Mouse (Mus musculus) lung, embryonic 14.5 days (tissue): ENCODE measurements around the gene Gp1ba. TPM values are rescaled to one million over a fixed set of nuclear protein-coding genes. Genes with fewer than 3 reads are reported as not detected.
A peak's percentile ranks its signal among the peaks of the same experiment; 100 is the strongest.

Source experiments
- ATAC-seq: fragments of 200-750 bp; cut with Nextera tagmentation; 2 replicates; pipeline ENCODE4 v1.8.0; 2017; ENCODE audit warnings: mild to moderate bottlenecking, moderate TSS enrichment, moderate library complexity; ENCODE audit not compliant: insufficient read depth
- DNase-seq: peaks from one replicate; pipeline ENCODE4 v3.0.0-alpha.2; 2015
- H3K27ac ChIP-seq: fragments of 300-500 bp; sonication (generic); 2 replicates; pipeline ENCODE4 v1.5.1; 2014; ENCODE audit warnings: low read depth, mild to moderate bottlenecking, moderate library complexity
- H3K27me3 ChIP-seq: fragments of 300-500 bp; sonication (generic); 2 replicates; pipeline ENCODE4 v1.6.1; 2014; ENCODE audit warnings: low read length, control low read depth; ENCODE audit not compliant: insufficient read depth
- H3K36me3 ChIP-seq: fragments of 300-500 bp; sonication (generic); 2 replicates; pipeline ENCODE4 v1.6.1; 2014; ENCODE audit warnings: control low read depth; ENCODE audit not compliant: insufficient read depth
- H3K4me1 ChIP-seq: fragments of 300-500 bp; sonication (generic); 2 replicates; pipeline ENCODE4 v1.6.1; 2014; ENCODE audit warnings: antibody characterized with exemption, control low read depth; ENCODE audit not compliant: insufficient read depth
- H3K4me2 ChIP-seq: fragments of 300-500 bp; sonication (generic); 2 replicates; pipeline ENCODE4 v1.6.1; 2014; ENCODE audit warnings: mild to moderate bottlenecking
- H3K4me3 ChIP-seq: fragments of 300-500 bp; sonication (generic); 2 replicates; pipeline ENCODE4 v1.5.1; 2014; ENCODE audit warnings: low read depth, low read length
- H3K9ac ChIP-seq: fragments of 300-500 bp; sonication (generic); 2 replicates; pipeline ENCODE4 v1.6.1; 2014
- H3K9me3 ChIP-seq: fragments of 300-500 bp; sonication (generic); 2 replicates; pipeline ENCODE4 v1.6.1; 2016; ENCODE audit warnings: low read depth, low read length, control low read depth
- CTCF ChIP-seq: IDR thresholded peaks from 2 replicates; pipeline ENCODE4 v1.5.1; 2016; ENCODE audit warnings: antibody characterized with exemption, low read depth
- WGBS: fragments of 180-500 bp; shearing (Covaris S2); extraction: QIAGEN DNeasy Blood & Tissue Kit; methylation state at CpG from one replicate; pipeline ENCODE4 v1.1.7; 2014; 5-methylcytosine and 5-hydroxymethylcytosine counted together
- polyA plus RNA-seq: library from polyadenylated mRNA; unstranded; fragments of >200 nt; fragmentation: Nextera tagmentation; extraction: Ambion mirVana; gene quantifications from 2 replicates; pipeline ENCODE4 v1.2.1, GENCODE M21; 2014

Gp1ba gene
- polyA plus RNA-seq, 1 experiment from 2014 or later: 1.1 TPM

- Histone ChIP-seq H3K4me1 (0 out of 2 replicates have a peak, but pooled peaks cover 4% of the 10 kb centered on the region), H3K4me2 (no peak overlapping the region), H3K4me3 (no peak overlapping the region), H3K36me3 (peaks cover 65% of the 10 kb centered on the region), H3K27me3 (no peaks in the 10 kb centered on the region), H3K9me3 (no peaks in the 10 kb centered on the region), H3K9ac (no peak overlapping the region), H3K27ac (no peak overlapping the region)
- ATAC-seq (no peak), DNase-seq (no peak)
- WGBS: 87% methylated on average over 9 of the region's 9 CpGs
- no peak for TF ChIP-seq CTCF
Observed at GRCm38 (mm10) chr11:70664741-70665140, 25.8 kb downstream of the Gp1ba start.

GRCm38 (mm10) chr11:70666687-70667086 lies 27.8 kb downstream of the Gp1ba start:
- no peaks in the 10 kb centered on the region for H3K9me3 ChIP-seq
- ATAC-seq (no peak), DNase-seq (no peak)
- H3K4me3 ChIP-seq: no peak overlapping the region
- H3K36me3 ChIP-seq: peaks cover 57% of the 10 kb centered on the region
- no peak for TF ChIP-seq CTCF
- WGBS: 95% methylated on average over 8 of the region's 8 CpGs
- no peak overlapping the region for H3K9ac ChIP-seq
- no peak overlapping the region for H3K4me2 ChIP-seq
- H3K4me1 ChIP-seq: 0 out of 2 replicates have a peak, but pooled peaks cover 7% of the 10 kb centered on the region
- H3K27ac ChIP-seq: no peak overlapping the region
- no peaks in the 10 kb centered on the region for H3K27me3 ChIP-seq

- no peak for TF ChIP-seq CTCF
- Histone ChIP-seq H3K27ac (peak overlapping the region; percentile 96), H3K4me1 (0 out of 2 replicates have a peak, but pooled peaks cover 7% of the 10 kb centered on the region), H3K27me3 (no peaks in the 10 kb centered on the region), H3K9ac (peak overlapping the region; percentile 58), H3K36me3 (peaks cover 56% of the 10 kb centered on the region), H3K4me2 (peak overlapping the region; percentile 83), H3K4me3 (peak overlapping the region; percentile 53), H3K9me3 (no peaks in the 10 kb centered on the region)
- DNase-seq: no peak
- 59% methylated on average over 14 of the region's 14 CpGs for WGBS
- no peak for ATAC-seq
Observed at GRCm38 (mm10) chr11:70667271-70668150, 28.6 kb downstream of the Gp1ba start.

GRCm38 (mm10) chr11:70668335-70668770 lies 29.4 kb downstream of the Gp1ba start:
- H3K36me3 ChIP-seq: peaks cover 49% of the 10 kb centered on the region
- no peaks in the 10 kb centered on the region for H3K27me3 ChIP-seq

GRCm38 (mm10) chr11:70668771-70669505 lies 30.0 kb downstream of the Gp1ba start, which contains the start of gene Spag7:
Gene Spag7, minus strand, starts transcription at chr11:70669416.
- peak within 1 kb of the TSS; percentile 96 for H3K27ac ChIP-seq
- peak within 1 kb of the TSS; percentile 53 for H3K4me3 ChIP-seq
- H3K36me3 ChIP-seq: peaks cover 49% of the 10 kb centered on the region
- H3K9ac ChIP-seq: peak within 1 kb of the TSS; percentile 58
- DNase-seq (peak; percentile 99), ATAC-seq (peak; percentile 97)
- 0 out of 2 replicates have a peak, but pooled peaks cover 7% of the 10 kb centered on the region for H3K4me1 ChIP-seq
- under 1% methylated on average over 44 of the region's 44 CpGs for WGBS
- no peaks in the 10 kb centered on the region for H3K9me3 ChIP-seq
- peak within 1 kb of the TSS; percentile 83 for H3K4me2 ChIP-seq
- H3K27me3 ChIP-seq: no peaks in the 10 kb centered on the region
- no peak for TF ChIP-seq CTCF

More at GRCm38 (mm10) chr11:70668335-70668770, 29.4 kb downstream of the Gp1ba start:
- peak overlapping the region; percentile 53 for H3K4me3 ChIP-seq
- peak overlapping the region; percentile 83 for H3K4me2 ChIP-seq
- H3K4me1 ChIP-seq: 0 out of 2 replicates have a peak, but pooled peaks cover 7% of the 10 kb centered on the region
- peak overlapping the region; percentile 96 for H3K27ac ChIP-seq
- WGBS: under 1% methylated on average over 15 of the region's 15 CpGs
- H3K9me3 ChIP-seq: no peaks in the 10 kb centered on the region
- DNase-seq (no peak), ATAC-seq (peak; percentile 59)
- TF ChIP-seq CTCF: no peak
- H3K9ac ChIP-seq: peak overlapping the region; percentile 58

- ATAC-seq: peak; percentile 32
- Histone ChIP-seq H3K4me1 (0 out of 2 replicates have a peak, but pooled peaks cover 7% of the 10 kb centered on the region), H3K4me2 (peak overlapping the region; percentile 83), H3K9ac (peak overlapping the region; percentile 58), H3K9me3 (no peaks in the 10 kb centered on the region), H3K36me3 (peaks cover 46% of the 10 kb centered on the region), H3K4me3 (peak overlapping the region; percentile 53), H3K27me3 (no peaks in the 10 kb centered on the region), H3K27ac (peak overlapping the region; percentile 96)
- TF ChIP-seq CTCF: peak; percentile 55
- DNase-seq: peak; percentile 86
- WGBS: under 1% methylated on average over 31 of the region's 31 CpGs
Observed at GRCm38 (mm10) chr11:70669582-70670345, 30.8 kb downstream of the Gp1ba start.
